1 mouse cellular context compared by ENCODE assay signal in genomic region chr8:104100724-104101123, GRCm38 (mm10). TPM values are rescaled to one million over a fixed set of nuclear protein-coding genes. Genes with fewer than 3 reads are reported as not detected.
"Had no signal": no experiment of that assay in that cellular context is flagged by ENCODE, and none has a peak within 500 bp of the region (broad histone marks: within the 10 kb centered on the region; RNA-seq: fewer than 3 reads in every experiment).

No protein-coding gene starts in this region.

RNA-seq across cellular contexts. Expression of gene Cdh5, which starts 0.7 kb away (rescaled TPM):
- total RNA-seq: megakaryocyte progenitor cell, adult 5-6 weeks had no signal
